Mouse (Mus musculus) G1E (cell line): ENCODE data around the gene Ggta1.

Experiments
- CTCF ChIP-seq: IDR thresholded peaks from 2 replicates; pipeline ENCODE4 v1.5.1; 2012; ENCODE audit warnings: low read depth, low read length, inconsistent platforms, mixed read lengths
- GATA2 ChIP-seq: IDR thresholded peaks from 2 replicates; pipeline ENCODE4 v1.6.1; 2012; ENCODE audit warnings: low read depth, low read length, inconsistent platforms, borderline replicate concordance
- POLR2AphosphoS5 ChIP-seq: IDR thresholded peaks from 2 replicates; pipeline ENCODE4 v1.6.1; 2012; ENCODE audit warnings: low read depth, low read length, inconsistent platforms; ENCODE audit not compliant: insufficient replicate concordance

DNA sequence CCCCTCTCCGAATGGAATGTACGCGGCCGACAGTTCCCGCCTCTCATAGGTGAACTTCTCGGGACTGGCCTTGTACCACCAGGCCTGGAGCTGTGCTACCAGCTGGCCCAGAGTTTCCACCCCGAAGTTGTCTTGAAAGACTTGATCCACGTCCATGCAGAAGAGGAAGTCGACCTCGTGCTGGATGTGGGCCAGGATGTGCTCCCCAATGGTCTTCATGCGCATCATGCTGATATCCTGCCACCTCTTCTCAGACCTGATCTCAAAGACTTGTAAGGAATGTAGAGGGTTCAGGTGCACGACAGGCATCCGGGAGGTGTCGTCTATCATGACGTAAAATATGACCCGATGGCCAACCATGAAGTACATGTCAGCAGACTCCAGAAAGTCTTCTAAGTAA is 60.6 kb downstream of the Ggta1 start:
- TF ChIP-seq POLR2AphosphoS5 (no peak), CTCF (no peak), GATA2 (no peak)
